Mouse (Mus musculus) lung, embryonic 14.5 days (tissue): ENCODE measurements at regions not wholly inside any gene's neighbourhood (a gene's known extent, or its start where the extent isn't known, plus 50 kb on each side); places are given as distances from the start of the nearest gene placed in this dataset.

Experiments used
- ATAC-seq: fragments of 200-750 bp; cut with Nextera tagmentation; 2 replicates; pipeline ENCODE4 v1.8.0; 2017; ENCODE audit warnings: mild to moderate bottlenecking, moderate TSS enrichment, moderate library complexity; ENCODE audit not compliant: insufficient read depth
- DNase-seq: peaks from one replicate; pipeline ENCODE4 v3.0.0-alpha.2; 2015
- H3K27ac ChIP-seq: fragments of 300-500 bp; sonication (generic); 2 replicates; pipeline ENCODE4 v1.5.1; 2014; ENCODE audit warnings: low read depth, mild to moderate bottlenecking, moderate library complexity
- H3K27me3 ChIP-seq: fragments of 300-500 bp; sonication (generic); 2 replicates; pipeline ENCODE4 v1.6.1; 2014; ENCODE audit warnings: low read length, control low read depth; ENCODE audit not compliant: insufficient read depth
- H3K36me3 ChIP-seq: fragments of 300-500 bp; sonication (generic); 2 replicates; pipeline ENCODE4 v1.6.1; 2014; ENCODE audit warnings: control low read depth; ENCODE audit not compliant: insufficient read depth
- H3K4me1 ChIP-seq: fragments of 300-500 bp; sonication (generic); 2 replicates; pipeline ENCODE4 v1.6.1; 2014; ENCODE audit warnings: antibody characterized with exemption, control low read depth; ENCODE audit not compliant: insufficient read depth
- H3K4me2 ChIP-seq: fragments of 300-500 bp; sonication (generic); 2 replicates; pipeline ENCODE4 v1.6.1; 2014; ENCODE audit warnings: mild to moderate bottlenecking
- H3K4me3 ChIP-seq: fragments of 300-500 bp; sonication (generic); 2 replicates; pipeline ENCODE4 v1.5.1; 2014; ENCODE audit warnings: low read depth, low read length
- H3K9ac ChIP-seq: fragments of 300-500 bp; sonication (generic); 2 replicates; pipeline ENCODE4 v1.6.1; 2014
- H3K9me3 ChIP-seq: fragments of 300-500 bp; sonication (generic); 2 replicates; pipeline ENCODE4 v1.6.1; 2016; ENCODE audit warnings: low read depth, low read length, control low read depth
- CTCF ChIP-seq: IDR thresholded peaks from 2 replicates; pipeline ENCODE4 v1.5.1; 2016; ENCODE audit warnings: antibody characterized with exemption, low read depth
- WGBS: fragments of 180-500 bp; shearing (Covaris S2); extraction: QIAGEN DNeasy Blood & Tissue Kit; methylation state at CpG from one replicate; pipeline ENCODE4 v1.1.7; 2014; 5-methylcytosine and 5-hydroxymethylcytosine counted together

DNA sequence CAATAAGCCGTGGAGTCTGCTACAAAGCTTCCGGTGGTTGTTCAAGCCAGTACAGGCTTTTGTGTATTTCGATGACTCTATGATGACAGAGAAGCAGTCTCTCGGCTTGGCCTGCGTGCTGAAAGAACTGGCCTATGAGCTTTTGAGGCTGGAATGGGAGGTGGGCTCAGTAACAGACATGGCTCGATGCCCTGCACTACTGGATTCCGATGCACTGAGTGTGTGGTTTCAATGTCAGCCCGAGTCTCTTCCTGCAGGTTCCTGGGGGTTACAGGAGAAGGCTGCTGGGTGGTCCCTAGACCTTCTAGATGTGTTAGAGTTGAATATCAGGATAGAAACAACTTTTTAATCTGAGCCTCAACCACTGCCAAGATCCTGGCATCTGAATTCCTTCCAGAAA, 53.2 kb downstream of the Gm815 start:
- H3K4me1 ChIP-seq: no peaks in the 10 kb centered on the region; the same call in 1 of the 2 replicates
- no peaks in the 10 kb centered on the region for H3K9me3 ChIP-seq
- H3K4me3 ChIP-seq: no peak overlapping the region
- H3K27me3 ChIP-seq: no peaks in the 10 kb centered on the region
- H3K36me3 ChIP-seq: no peaks in the 10 kb centered on the region
- H3K4me2 ChIP-seq: no peak overlapping the region
- ATAC-seq (peak; percentile 47; the same call in 1 of the 2 replicates), DNase-seq (peak; percentile 54)
- WGBS: 68% methylated on average over 8 of the region's 8 CpGs
- TF ChIP-seq CTCF: no peak
- H3K27ac ChIP-seq: peak overlapping the region; percentile 26; the same call in 1 of the 2 replicates
- H3K9ac ChIP-seq: no peak overlapping the region

DNA sequence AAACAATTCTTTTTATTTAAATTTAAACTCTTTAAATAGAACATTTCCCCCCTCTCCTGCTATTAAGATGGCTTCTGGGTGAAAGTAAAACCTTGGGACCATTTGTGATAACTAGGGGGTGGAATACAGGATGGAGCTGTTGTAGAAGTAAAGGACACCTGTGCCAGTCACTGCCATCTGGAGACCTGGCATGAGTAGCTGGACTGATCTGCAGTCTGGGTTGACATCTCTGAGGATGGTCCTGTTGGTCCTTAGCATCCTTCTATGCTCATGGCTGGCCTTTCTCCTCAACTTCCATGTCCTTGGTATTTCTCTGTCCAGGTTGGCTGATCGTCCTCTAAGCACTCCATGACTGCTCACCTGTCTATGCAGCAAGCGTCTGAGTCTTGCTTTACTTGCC, 58.3 kb downstream of the Gm815 start:
- DNase-seq (no peak), ATAC-seq (no peak)
- H3K9me3 ChIP-seq: no peaks in the 10 kb centered on the region
- no peak for TF ChIP-seq CTCF
- H3K4me3 ChIP-seq: no peak overlapping the region
- no peaks in the 10 kb centered on the region for H3K36me3 ChIP-seq
- no peak overlapping the region for H3K27ac ChIP-seq
- WGBS: 84% methylated on average over 2 of the region's 2 CpGs
- no peak overlapping the region for H3K9ac ChIP-seq
- H3K4me2 ChIP-seq: no peak overlapping the region
- H3K27me3 ChIP-seq: no peaks in the 10 kb centered on the region
- H3K4me1 ChIP-seq: no peaks in the 10 kb centered on the region; the same call in 1 of the 2 replicates

GRCm38 (mm10) chr19:26946562-26946961, 60.9 kb downstream of the Gm815 start:
- DNase-seq (peak; percentile 19), ATAC-seq (no peak)
- Histone ChIP-seq H3K27ac (no peak overlapping the region), H3K9ac (no peak overlapping the region), H3K4me1 (no peaks in the 10 kb centered on the region), H3K36me3 (no peaks in the 10 kb centered on the region), H3K4me3 (no peak overlapping the region), H3K27me3 (no peaks in the 10 kb centered on the region), H3K9me3 (no peaks in the 10 kb centered on the region), H3K4me2 (no peak overlapping the region)
- TF ChIP-seq CTCF: no peak
- WGBS: 40% methylated on average over 3 of the region's 3 CpGs

GRCm38 (mm10) chr19:26948479-26948878, 62.8 kb downstream of the Gm815 start:
- WGBS: 95% methylated on average over 2 of the region's 2 CpGs
- no peak for ATAC-seq
- H3K27me3 ChIP-seq: no peaks in the 10 kb centered on the region

DNA sequence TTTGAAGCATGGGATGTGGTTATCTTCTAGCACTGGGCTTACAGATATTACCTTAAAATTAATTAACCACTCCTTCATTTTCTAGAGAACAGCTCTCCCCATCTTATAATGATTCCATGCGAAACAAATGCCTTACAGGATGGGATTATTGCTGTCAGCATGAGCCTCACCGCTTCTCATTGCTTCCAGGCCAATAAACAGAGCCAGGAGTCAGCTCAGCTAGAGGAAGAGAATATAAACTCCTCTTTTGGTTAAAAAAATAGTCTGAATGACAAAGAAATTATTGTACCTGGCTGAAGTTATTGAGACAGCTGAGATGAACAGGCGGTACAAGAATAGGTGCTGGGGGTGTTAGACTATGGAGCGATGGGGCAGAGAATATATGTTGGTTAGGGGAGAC, 63.5 kb downstream of the Gm815 start:
- H3K36me3 ChIP-seq: no peaks in the 10 kb centered on the region
- no peaks in the 10 kb centered on the region for H3K4me1 ChIP-seq
- H3K4me3 ChIP-seq: no peak overlapping the region
- TF ChIP-seq CTCF: no peak
- no peaks in the 10 kb centered on the region for H3K9me3 ChIP-seq
- DNase-seq (no peak), ATAC-seq (no peak)
- H3K27me3 ChIP-seq: no peaks in the 10 kb centered on the region
- H3K9ac ChIP-seq: no peak overlapping the region
- WGBS: 84% methylated on average over 4 of the region's 4 CpGs
- no peak overlapping the region for H3K4me2 ChIP-seq
- H3K27ac ChIP-seq: no peak overlapping the region

More at GRCm38 (mm10) chr19:26948479-26948878, 62.8 kb downstream of the Gm815 start:
- H3K27ac ChIP-seq: no peak overlapping the region
- no peak for TF ChIP-seq CTCF
- H3K36me3 ChIP-seq: no peaks in the 10 kb centered on the region
- H3K4me2 ChIP-seq: no peak overlapping the region
- H3K4me3 ChIP-seq: no peak overlapping the region
- H3K9ac ChIP-seq: no peak overlapping the region
- no peaks in the 10 kb centered on the region for H3K4me1 ChIP-seq
- DNase-seq: no peak
- H3K9me3 ChIP-seq: no peaks in the 10 kb centered on the region

- Histone ChIP-seq H3K4me1 (no peaks in the 10 kb centered on the region), H3K4me3 (no peak overlapping the region), H3K27ac (no peak overlapping the region), H3K9me3 (no peaks in the 10 kb centered on the region), H3K9ac (no peak overlapping the region), H3K4me2 (no peak overlapping the region), H3K27me3 (no peaks in the 10 kb centered on the region), H3K36me3 (no peaks in the 10 kb centered on the region)
- DNase-seq (peak; percentile 10), ATAC-seq (no peak)
- 79% methylated on average over 8 of the region's 8 CpGs for WGBS
- no peak for TF ChIP-seq CTCF
These were observed 67.7 kb downstream of the Gm815 start for GRCm38 (mm10) chr19:26953348-26953747.

GRCm38 (mm10) chr19:26966055-26966760, 80.5 kb downstream of the Gm815 start:
- Histone ChIP-seq H3K9me3 (no peaks in the 10 kb centered on the region), H3K36me3 (no peaks in the 10 kb centered on the region), H3K27ac (no peak overlapping the region), H3K4me2 (no peak overlapping the region), H3K9ac (no peak overlapping the region), H3K4me1 (no peaks in the 10 kb centered on the region), H3K4me3 (no peak overlapping the region), H3K27me3 (no peaks in the 10 kb centered on the region)
- ATAC-seq (no peak), DNase-seq (no peak)
- no peak for TF ChIP-seq CTCF
- WGBS: 89% methylated on average over 6 of the region's 6 CpGs
